Mouse (Mus musculus) CH12.LX (cell line): ENCODE measurements around the gene Bicc1. TPM values are rescaled to one million over a fixed set of nuclear protein-coding genes. Genes with fewer than 3 reads are reported as not detected.

Experiments
- DNase-seq: peaks from one replicate; pipeline ENCODE4 v3.0.0-alpha.2; 2013; ENCODE audit errors: extremely low read depth
- H3K27ac ChIP-seq: 2 replicates; pipeline ENCODE4 v1.5.1; 2012; ENCODE audit warnings: low read depth, mild to moderate bottlenecking, control low read depth, moderate library complexity; ENCODE audit not compliant: insufficient read depth
- H3K27me3 ChIP-seq: replicated peaks from 2 replicates; pipeline ENCODE3; 2012; ENCODE audit warnings: inconsistent platforms
- H3K36me3 ChIP-seq, 2 experiments: replicated peaks in 1 of 2; 2 replicates each; pipeline versions ENCODE3 to v1.6.1; 2012; ENCODE audit warnings: inconsistent platforms in 1 of 2, low read length in 1 of 2, mild to moderate bottlenecking in 1 of 2, mixed read lengths in 1 of 2, moderate library complexity in 1 of 2; ENCODE audit not compliant: control insufficient read depth in 1 of 2, insufficient read depth in 1 of 2
- H3K4me1 ChIP-seq, 2 experiments: 2 replicates each; pipeline ENCODE4 v1.6.1; 2012; ENCODE audit warnings: inconsistent platforms in 1 of 2, moderate library complexity in 1 of 2; ENCODE audit not compliant: insufficient read depth in 2 of 2, control insufficient read depth in 1 of 2
- H3K4me2 ChIP-seq: 2 replicates; pipeline ENCODE4 v1.6.1; 2012; ENCODE audit warnings: low read depth, mild to moderate bottlenecking, control low read depth; ENCODE audit not compliant: poor library complexity, insufficient read depth, severe bottlenecking
- H3K4me3 ChIP-seq, 3 experiments: fragments of 150-350 bp in 1 of 3; sonication (generic) in 1 of 3; replicated peaks in 1 of 3; 2 replicates each; pipeline versions ENCODE3 to v1.5.1; 2011 to 2012; ENCODE audit warnings: low read depth in 2 of 3, low read length in 2 of 3, mild to moderate bottlenecking in 2 of 3, moderate library complexity in 2 of 3, control low read depth in 1 of 3, improper control_type of control experiment in 1 of 3, inconsistent platforms in 1 of 3, mixed read lengths in 1 of 3; ENCODE audit not compliant: poor library complexity in 1 of 3
- H3K79me2 ChIP-seq: replicated peaks from 2 replicates; pipeline ENCODE4 v1.6.1; 2012; ENCODE audit warnings: mild to moderate bottlenecking, moderate library complexity; ENCODE audit not compliant: control insufficient read depth, poor library complexity, insufficient read depth, severe bottlenecking; ENCODE audit errors: extremely low read depth
- H3K9ac ChIP-seq: 2 replicates; pipeline ENCODE4 v1.6.1; 2012; ENCODE audit warnings: low read depth, mild to moderate bottlenecking, control low read depth, moderate library complexity; ENCODE audit not compliant: insufficient read depth
- H3K9me3 ChIP-seq: replicated peaks from 2 replicates; pipeline ENCODE3; 2012; ENCODE audit warnings: low read length, inconsistent platforms, mixed read lengths
- CHD1 ChIP-seq: IDR thresholded peaks from 2 replicates; pipeline ENCODE4 v1.6.1; 2012; ENCODE audit warnings: low read depth, low read length, improper control_type of control experiment, inconsistent platforms
- E2F4 ChIP-seq: IDR thresholded peaks from 2 replicates; pipeline ENCODE4 v1.6.1; 2011; ENCODE audit warnings: low read depth, low read length, improper control_type of control experiment; ENCODE audit not compliant: insufficient replicate concordance
- ELF1 ChIP-seq: IDR thresholded peaks from 2 replicates; pipeline ENCODE4 v1.6.1; 2014; ENCODE audit warnings: low read depth, mild to moderate bottlenecking, inconsistent platforms, low read length, improper control_type of control experiment
- EP300 ChIP-seq: IDR thresholded peaks from 2 replicates; pipeline ENCODE4 v1.6.1; 2011; ENCODE audit warnings: low read length, improper control_type of control experiment
- ETS1 ChIP-seq: conservative IDR thresholded peaks from 2 replicates; pipeline ENCODE4 v1.6.1; 2012; ENCODE audit warnings: low read depth, mild to moderate bottlenecking, inconsistent platforms, low read length, improper control_type of control experiment, moderate library complexity
- GABPA ChIP-seq: IDR thresholded peaks from 2 replicates; pipeline ENCODE4 v1.6.1; 2012; ENCODE audit warnings: low read depth, low read length, improper control_type of control experiment, inconsistent platforms; ENCODE audit not compliant: insufficient replicate concordance
- JUN ChIP-seq: IDR thresholded peaks from 2 replicates; pipeline ENCODE4 v1.6.1; 2011; ENCODE audit warnings: low read depth, mild to moderate bottlenecking, low read length, improper control_type of control experiment, moderate library complexity; ENCODE audit not compliant: insufficient read depth
- MAX ChIP-seq: IDR thresholded peaks from 2 replicates; pipeline ENCODE4 v1.6.1; 2011; ENCODE audit warnings: low read length, improper control_type of control experiment
- MEF2A ChIP-seq: IDR thresholded peaks from 2 replicates; pipeline ENCODE4 v1.6.1; 2014; ENCODE audit warnings: low read depth, mild to moderate bottlenecking, inconsistent platforms, low read length, improper control_type of control experiment, borderline replicate concordance
- MXI1 ChIP-seq: IDR thresholded peaks from 2 replicates; pipeline ENCODE4 v1.6.1; 2011; ENCODE audit warnings: mild to moderate bottlenecking, low read depth, low read length, improper control_type of control experiment
- NELFE ChIP-seq: IDR thresholded peaks from 2 replicates; pipeline ENCODE4 v1.6.1; 2011; ENCODE audit warnings: low read depth, low read length, improper control_type of control experiment
- NRF1 ChIP-seq: IDR thresholded peaks from 2 replicates; pipeline ENCODE4 v1.6.1; 2014; ENCODE audit warnings: low read depth, mild to moderate bottlenecking, inconsistent platforms, low read length, improper control_type of control experiment, moderate library complexity
- POLR2A ChIP-seq: IDR thresholded peaks from 2 replicates; pipeline ENCODE4 v1.6.1; 2011; ENCODE audit warnings: low read depth, mild to moderate bottlenecking, improper control_type of control experiment, low read length
- RAD21 ChIP-seq: IDR thresholded peaks from 2 replicates; pipeline ENCODE4 v1.6.1; 2011; ENCODE audit warnings: low read depth, mild to moderate bottlenecking, low read length, improper control_type of control experiment, moderate library complexity
- RCOR1 ChIP-seq: conservative IDR thresholded peaks from 2 replicates; pipeline ENCODE4 v1.6.1; 2012; ENCODE audit warnings: low read depth, mild to moderate bottlenecking, inconsistent platforms, low read length, improper control_type of control experiment
- SMC3 ChIP-seq: IDR thresholded peaks from 2 replicates; pipeline ENCODE4 v1.6.1; 2011; ENCODE audit warnings: low read depth, low read length, improper control_type of control experiment
- TCF12 ChIP-seq: IDR thresholded peaks from 2 replicates; pipeline ENCODE4 v1.6.1; 2014; ENCODE audit warnings: low read depth, mild to moderate bottlenecking, inconsistent platforms, low read length, improper control_type of control experiment
- USF2 ChIP-seq: conservative IDR thresholded peaks from 2 replicates; pipeline ENCODE4 v1.6.1; 2011; ENCODE audit warnings: low read depth, low read length, improper control_type of control experiment
- ZKSCAN1 ChIP-seq: IDR thresholded peaks from 2 replicates; pipeline ENCODE4 v1.6.1; 2012; ENCODE audit warnings: low read depth, inconsistent platforms, low read length, improper control_type of control experiment, borderline replicate concordance
- ZMIZ1 ChIP-seq: IDR thresholded peaks from 2 replicates; pipeline ENCODE4 v1.6.1; 2012; ENCODE audit warnings: low read depth, mild to moderate bottlenecking, inconsistent platforms, low read length, improper control_type of control experiment
- dilution Hi-C: fragments of 300-500 bp; cut with MboI; formaldehyde crosslinking; loops from 2 replicates; pipeline ENCODE4 v1.14.3; 2020; ENCODE audit warnings: low sequenced_read_pairs; ENCODE audit not compliant: extremely low pct_unique_long_range_greater_than_20kb, extremely low pct_ligation_motif_present
- in situ Hi-C: fragments of 300-500 bp; cut with MboI; formaldehyde crosslinking; loops from 3 replicates; pipeline ENCODE4 v1.14.3; 2019; ENCODE audit warnings: low sequenced_read_pairs, low pct_ligation_motif_present, low pct_unique_long_range_greater_than_20kb, mixed read lengths
- polyA plus RNA-seq: library from polyadenylated mRNA; unstranded; fragments of >175 nt; gene quantifications from 2 replicates; pipeline ENCODE4 v1.2.1, GENCODE M21; 2012; ENCODE audit warnings: low read depth; ENCODE audit not compliant: insufficient read length
- total RNA-seq, 2 experiments: library from RNA; depleted of rRNA; stranded (reverse); fragments of 300-350 nt in 1 of 2; fragments of >200 nt in 1 of 2; gene quantifications; 2 replicates each; pipeline ENCODE4 v1.2.3; 2012 to 2014

Bicc1 gene
- total and polyA plus RNA-seq, 3 experiments: not detected

- in situ Hi-C loops (no loop called here), dilution Hi-C loops (no loop called here)
- DNase-seq: no peak
- H3K27ac ChIP-seq: no peak overlapping the region
- H3K9me3 ChIP-seq: no peaks in the 10 kb centered on the region
- no peak overlapping the region for H3K4me2 ChIP-seq
- no peak overlapping the region for H3K9ac ChIP-seq
- no peaks in the 10 kb centered on the region for H3K79me2 ChIP-seq
- no peak overlapping the region for H3K4me3 ChIP-seq
- H3K27me3 ChIP-seq: no peaks in the 10 kb centered on the region
- H3K4me1 ChIP-seq: no peaks in the 10 kb centered on the region
- TF ChIP-seq ELF1: no peak
- no peak for TF ChIP-seq USF2
- TF ChIP-seq MAX: no peak
- TF ChIP-seq RAD21: no peak
- no peak for TF ChIP-seq JUN
- no peak for TF ChIP-seq ZMIZ1
- TF ChIP-seq TCF12: no peak
- TF ChIP-seq RCOR1: no peak
- no peak for TF ChIP-seq EP300
- no peak for TF ChIP-seq MXI1
- TF ChIP-seq CHD1: no peak
- no peak for TF ChIP-seq E2F4
- TF ChIP-seq ZKSCAN1: no peak
- TF ChIP-seq NRF1: no peak
- no peak for TF ChIP-seq ETS1
- no peak for TF ChIP-seq GABPA
- TF ChIP-seq NELFE: no peak
- no peak for TF ChIP-seq MEF2A
- no peak for TF ChIP-seq POLR2A
- H3K36me3 ChIP-seq: no peaks in the 10 kb centered on the region
These were observed 20.6 kb upstream of the Bicc1 start for GRCm38 (mm10) chr10:71180057-71180456.

- no peaks in the 10 kb centered on the region for H3K36me3 ChIP-seq
- H3K4me3 ChIP-seq: no peak overlapping the region
- in situ Hi-C loops (no loop called here), dilution Hi-C loops (no loop called here)
- no peak for TF ChIP-seq SMC3
- no peak for TF ChIP-seq ELF1
- TF ChIP-seq NRF1: no peak
- H3K4me1 ChIP-seq: no peaks in the 10 kb centered on the region
- no peaks in the 10 kb centered on the region for H3K9me3 ChIP-seq
- no peak for DNase-seq
- no peaks in the 10 kb centered on the region for H3K79me2 ChIP-seq
- no peaks in the 10 kb centered on the region for H3K27me3 ChIP-seq
- no peak overlapping the region for H3K27ac ChIP-seq
- no peak overlapping the region for H3K4me2 ChIP-seq
- no peak overlapping the region for H3K9ac ChIP-seq
These were observed 17.7 kb upstream of the Bicc1 start for GRCm38 (mm10) chr10:71177201-71177600.
